Mouse (Mus musculus) limb, embryonic 14.5 days (tissue): ENCODE results near the gene Ttc37. TPM values are rescaled to one million over a fixed set of nuclear protein-coding genes. Genes with fewer than 3 reads are reported as not detected.

Experiments used
- ATAC-seq: fragments of 200-750 bp; cut with Nextera tagmentation; 2 replicates; pipeline ENCODE4 v1.8.0; 2017; ENCODE audit warnings: low read depth, moderate number of reproducible peaks, moderate TSS enrichment; ENCODE audit not compliant: low FRiP score
- DNase-seq: peaks from one replicate; pipeline ENCODE4 v3.0.0-alpha.2; 2015; ENCODE audit warnings: low spot score
- H3K27ac ChIP-seq: fragments of 300-500 bp; sonication (generic); replicated peaks from 2 replicates; pipeline ENCODE4 v1.5.1; 2014; ENCODE audit warnings: low read depth, mild to moderate bottlenecking, low read length, moderate library complexity, mixed read lengths
- H3K27me3 ChIP-seq: fragments of 300-500 bp; sonication (generic); 2 replicates; pipeline ENCODE4 v1.6.1; 2014; ENCODE audit warnings: low read length, mixed read lengths; ENCODE audit not compliant: control insufficient read depth, insufficient read depth
- H3K36me3 ChIP-seq: fragments of 300-500 bp; sonication (generic); 2 replicates; pipeline ENCODE4 v1.6.1; 2014; ENCODE audit warnings: mild to moderate bottlenecking, low read length, moderate library complexity, mixed read lengths; ENCODE audit not compliant: control insufficient read depth, insufficient read depth
- H3K4me1 ChIP-seq: fragments of 300-500 bp; sonication (generic); 2 replicates; pipeline ENCODE4 v1.6.1; 2014; ENCODE audit warnings: antibody characterized with exemption, low read length, mixed read lengths; ENCODE audit not compliant: control insufficient read depth, insufficient read depth
- H3K4me2 ChIP-seq: fragments of 300-500 bp; sonication (generic); replicated peaks from 2 replicates; pipeline ENCODE4 v1.6.1; 2014; ENCODE audit warnings: low read depth, mild to moderate bottlenecking, low read length, moderate library complexity; ENCODE audit not compliant: severe bottlenecking
- H3K4me3 ChIP-seq: fragments of 300-500 bp; sonication (generic); replicated peaks from 2 replicates; pipeline ENCODE4 v1.5.1; 2014; ENCODE audit warnings: low read length
- H3K9ac ChIP-seq: fragments of 300-500 bp; sonication (generic); 2 replicates; pipeline ENCODE4 v1.6.1; 2014; ENCODE audit warnings: mild to moderate bottlenecking, low read depth, low read length, moderate library complexity; ENCODE audit not compliant: severe bottlenecking
- H3K9me3 ChIP-seq: fragments of 300-500 bp; sonication (generic); 2 replicates; pipeline ENCODE4 v1.6.1; 2016; ENCODE audit warnings: low read length; ENCODE audit not compliant: control insufficient read depth
- POLR2A ChIP-seq: fragments of 200-500 bp; IDR thresholded peaks from 2 replicates; pipeline ENCODE4 v1.8.0; 2012; ENCODE audit warnings: inconsistent platforms, mild to moderate bottlenecking, moderate library complexity, borderline replicate concordance; ENCODE audit not compliant: insufficient read depth, insufficient read length; ENCODE audit errors: extremely low read depth
- WGBS: fragments of 180-500 bp; shearing (Covaris S2); extraction: QIAGEN DNeasy Blood & Tissue Kit; methylation state at CpG from one replicate; pipeline ENCODE4 v1.1.7; 2014; 5-methylcytosine and 5-hydroxymethylcytosine counted together
- polyA plus RNA-seq, 2 experiments: library from polyadenylated mRNA; depleted of rRNA in 1 of 2; stranded (reverse) in 1 of 2; unstranded in 1 of 2; fragments of >200 nt; fragmentation: Nextera tagmentation in 1 of 2; extraction: Ambion mirVana in 1 of 2; gene quantifications; 2 replicates each; pipeline versions ENCODE4 v1.2.1 to v1.2.3; 2012 to 2014

The Ttc37 gene
- polyA plus RNA-seq, 2 experiments, result 17.9 to 22.3 TPM

GRCm38 (mm10) chr13:76132415-76132814 is 33.9 kb downstream of the Ttc37 start:
- 82% methylated on average over 4 of the region's 4 CpGs for WGBS
- no peak for ATAC-seq

GRCm38 (mm10) chr13:76138862-76139261 is 40.3 kb downstream of the Ttc37 start:
- Histone ChIP-seq H3K4me3 (no peak overlapping the region), H3K27ac (no peak overlapping the region), H3K36me3 (peaks cover 55% of the 10 kb centered on the region), H3K27me3 (no peaks in the 10 kb centered on the region), H3K4me1 (no peaks in the 10 kb centered on the region), H3K9me3 (no peaks in the 10 kb centered on the region), H3K4me2 (no peak overlapping the region), H3K9ac (no peak overlapping the region)
- WGBS, result 78% methylated on average over 3 of the region's 3 CpGs
- no peak for TF ChIP-seq POLR2A
- DNase-seq (no peak), ATAC-seq (no peak)

More at GRCm38 (mm10) chr13:76132415-76132814, 33.9 kb downstream of the Ttc37 start:
- H3K4me1 ChIP-seq, result no peaks in the 10 kb centered on the region
- peaks cover 77% of the 10 kb centered on the region for H3K36me3 ChIP-seq
- TF ChIP-seq POLR2A, result no peak
- H3K9me3 ChIP-seq, result no peaks in the 10 kb centered on the region
- no peak overlapping the region for H3K27ac ChIP-seq
- no peak for DNase-seq
- no peaks in the 10 kb centered on the region for H3K27me3 ChIP-seq
- no peak overlapping the region for H3K4me3 ChIP-seq
- H3K9ac ChIP-seq, result no peak overlapping the region
- no peak overlapping the region for H3K4me2 ChIP-seq

DNA sequence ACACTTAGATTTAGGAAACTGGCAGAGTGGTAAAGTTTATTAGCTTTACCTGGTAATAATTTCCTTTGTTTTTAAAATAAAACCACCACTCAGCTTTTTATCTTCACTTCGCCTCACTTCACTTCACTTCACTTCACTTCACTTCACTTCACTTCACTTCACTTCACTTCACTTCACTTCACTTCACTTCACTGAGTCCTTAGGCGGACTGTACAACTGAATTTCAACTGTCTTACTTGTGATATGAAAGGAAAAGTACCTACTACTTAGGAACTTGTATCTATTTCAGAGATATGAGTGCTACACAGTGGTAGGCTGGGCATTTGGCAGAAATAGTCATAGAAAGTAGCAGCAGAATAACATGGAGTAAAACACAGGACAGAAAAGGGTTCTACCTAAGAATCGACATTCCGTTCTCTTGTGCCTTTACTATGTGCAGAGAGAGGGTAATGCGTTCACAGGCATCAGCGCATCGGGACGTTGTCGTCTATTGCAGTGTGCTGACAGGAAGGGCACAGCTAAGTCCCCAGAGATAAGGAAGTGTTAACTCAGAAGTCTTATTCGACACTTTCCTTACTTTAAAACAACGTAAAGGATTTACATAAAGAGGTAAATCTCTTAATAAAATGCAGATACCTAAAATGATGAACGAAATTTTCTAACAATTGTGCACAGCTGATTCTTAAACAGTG is 42.7 kb downstream of the Ttc37 start:
- DNase-seq (no peak), ATAC-seq (no peak)
- Histone ChIP-seq H3K27me3 (no peaks in the 10 kb centered on the region), H3K27ac (no peak overlapping the region), H3K9me3 (no peaks in the 10 kb centered on the region), H3K36me3 (peaks cover 41% of the 10 kb centered on the region), H3K4me1 (no peaks in the 10 kb centered on the region), H3K9ac (no peak overlapping the region), H3K4me2 (no peak overlapping the region), H3K4me3 (no peak overlapping the region)
- WGBS, result 93% methylated on average over 12 of the region's 12 CpGs
- no peak for TF ChIP-seq POLR2A

GRCm38 (mm10) chr13:76150483-76150882 is 51.9 kb downstream of the Ttc37 start:
- no peaks in the 10 kb centered on the region for H3K27me3 ChIP-seq
- no peak overlapping the region for H3K9ac ChIP-seq
- no peak overlapping the region for H3K4me3 ChIP-seq
- no peaks in the 10 kb centered on the region for H3K4me1 ChIP-seq
- no peak overlapping the region for H3K4me2 ChIP-seq
- peaks cover 65% of the 10 kb centered on the region for H3K36me3 ChIP-seq
- TF ChIP-seq POLR2A, result no peak
- WGBS, result 89% methylated on average over 5 of the region's 5 CpGs
- ATAC-seq (no peak), DNase-seq (no peak)
- no peak overlapping the region for H3K27ac ChIP-seq
- no peaks in the 10 kb centered on the region for H3K9me3 ChIP-seq

DNA sequence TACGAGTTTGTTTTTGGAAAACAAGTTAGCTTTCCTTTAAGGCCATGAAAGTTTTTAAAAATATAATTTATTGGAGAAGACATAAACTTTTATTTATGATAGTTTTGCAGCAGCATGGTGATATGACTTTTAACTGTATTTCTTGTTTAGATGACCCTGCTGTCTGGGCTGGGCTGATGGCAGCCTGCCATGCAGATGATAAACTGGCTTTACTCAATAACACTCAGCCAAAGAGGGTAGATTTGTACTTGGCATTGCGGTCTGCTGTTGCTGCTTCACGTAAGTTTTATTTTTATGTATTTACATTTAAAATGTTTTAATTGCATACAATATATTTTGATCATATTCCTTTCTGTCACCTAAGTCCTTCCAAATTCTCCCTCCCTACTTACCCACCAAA is 58.6 kb downstream of the Ttc37 start:
- Histone ChIP-seq H3K4me2 (no peak overlapping the region), H3K27ac (no peak overlapping the region), H3K4me1 (no peaks in the 10 kb centered on the region), H3K4me3 (no peak overlapping the region), H3K9me3 (no peaks in the 10 kb centered on the region), H3K36me3 (peaks cover 63% of the 10 kb centered on the region), H3K9ac (no peak overlapping the region), H3K27me3 (no peaks in the 10 kb centered on the region)
- no peak for DNase-seq
- 90% methylated on average over 3 of the region's 3 CpGs for WGBS
- no peak for TF ChIP-seq POLR2A
- no peak for ATAC-seq

GRCm38 (mm10) chr13:76157508-76157907 is 59.0 kb downstream of the Ttc37 start:
- 97% methylated on average over 1 of the region's 1 CpGs for WGBS
- no peak overlapping the region for H3K4me2 ChIP-seq
- H3K9ac ChIP-seq, result no peak overlapping the region
- DNase-seq (no peak), ATAC-seq (no peak)
- H3K27me3 ChIP-seq, result no peaks in the 10 kb centered on the region
- TF ChIP-seq POLR2A, result no peak
- H3K27ac ChIP-seq, result no peak overlapping the region
- no peaks in the 10 kb centered on the region for H3K9me3 ChIP-seq
- no peaks in the 10 kb centered on the region for H3K4me1 ChIP-seq
- H3K36me3 ChIP-seq, result peaks cover 66% of the 10 kb centered on the region
- no peak overlapping the region for H3K4me3 ChIP-seq
